Mouse (Mus musculus) limb, embryonic 13.5 days (tissue): ENCODE data around the gene Hsdl2. TPM values are rescaled to one million over a fixed set of nuclear protein-coding genes. Genes with fewer than 3 reads are reported as not detected.

Experiments used
- ATAC-seq: fragments of 200-750 bp; cut with Nextera tagmentation; 2 replicates; pipeline ENCODE4 v1.8.0; 2017; ENCODE audit warnings: low read depth, moderate number of reproducible peaks, moderate TSS enrichment; ENCODE audit not compliant: low FRiP score
- H3K27ac ChIP-seq: fragments of 300-500 bp; sonication (generic); 2 replicates; pipeline ENCODE4 v1.5.1; 2015; ENCODE audit warnings: inconsistent platforms, mild to moderate bottlenecking, moderate library complexity
- H3K27me3 ChIP-seq: fragments of 300-500 bp; sonication (generic); 2 replicates; pipeline ENCODE4 v1.6.1; 2015; ENCODE audit warnings: mild to moderate bottlenecking, inconsistent platforms
- H3K36me3 ChIP-seq: fragments of 300-500 bp; sonication (generic); 2 replicates; pipeline ENCODE4 v1.6.1; 2015; ENCODE audit warnings: inconsistent platforms, mild to moderate bottlenecking, moderate library complexity
- H3K4me1 ChIP-seq: fragments of 300-500 bp; sonication (generic); 2 replicates; pipeline ENCODE4 v1.6.1; 2015; ENCODE audit warnings: inconsistent platforms
- H3K4me2 ChIP-seq: fragments of 300-500 bp; sonication (generic); replicated peaks from 2 replicates; pipeline ENCODE4 v1.6.1; 2015; ENCODE audit warnings: inconsistent platforms, mild to moderate bottlenecking, moderate library complexity
- H3K4me3 ChIP-seq: fragments of 300-500 bp; sonication (generic); 2 replicates; pipeline ENCODE4 v1.5.1; 2015; ENCODE audit warnings: moderate library complexity, mild to moderate bottlenecking, inconsistent platforms
- H3K9ac ChIP-seq: fragments of 300-500 bp; sonication (generic); 2 replicates; pipeline ENCODE4 v1.6.1; 2015; ENCODE audit warnings: mild to moderate bottlenecking, inconsistent platforms
- H3K9me3 ChIP-seq: fragments of 300-500 bp; sonication (generic); 2 replicates; pipeline ENCODE4 v1.6.1; 2016; ENCODE audit warnings: inconsistent platforms
- WGBS: fragments of 180-500 bp; shearing (Covaris S2); methylation state at CpG from one replicate; pipeline ENCODE4 v1.1.7; 2015; 5-methylcytosine and 5-hydroxymethylcytosine counted together
- polyA plus RNA-seq: library from polyadenylated mRNA; unstranded; fragments of >200 nt; fragmentation: Nextera tagmentation; extraction: Ambion mirVana; gene quantifications from 2 replicates; pipeline ENCODE4 v1.2.1, GENCODE M21; 2015

Hsdl2 gene
- polyA plus RNA-seq, 1 experiment from 2014 or later: 25.8 TPM

GRCm38 (mm10) chr4:59668050-59668449, 86.7 kb downstream of the Hsdl2 start:
- Histone ChIP-seq H3K27ac (no peak overlapping the region), H3K27me3 (no peaks in the 10 kb centered on the region), H3K9ac (no peak overlapping the region), H3K4me1 (peaks cover 4% of the 10 kb centered on the region; the same call in 1 of the 2 replicates), H3K4me3 (no peak overlapping the region), H3K9me3 (0 out of 2 replicates have a peak, but pooled peaks cover 3% of the 10 kb centered on the region), H3K4me2 (no peak overlapping the region), H3K36me3 (0 out of 2 replicates have a peak, but pooled peaks cover under 1% of the 10 kb centered on the region)
- peak; percentile 54; the same call in 1 of the 2 replicates for ATAC-seq
- 31% methylated on average over 3 of the region's 3 CpGs for WGBS

Other genes starting within 250 kb of the Hsdl2 start
- 1.8 and 2.1 TPM in 2 replicates for gene Susd1, start 142.9 kb upstream of the Hsdl2 start, polyA plus RNA-seq
- 37.4 and 40.4 TPM in 2 replicates for gene Ptbp3, start 32.2 kb upstream of the Hsdl2 start, polyA plus RNA-seq
- gene E130308A19Rik, start 44.6 kb downstream of the Hsdl2 start, polyA plus RNA-seq: 25.1 and 25.9 TPM in 2 replicates
- gene Inip, start 220.0 kb downstream of the Hsdl2 start, polyA plus RNA-seq: 60.7 and 61.0 TPM in 2 replicates
- gene Snx30, start 224.3 kb downstream of the Hsdl2 start, polyA plus RNA-seq: 8.0 and 11.2 TPM in 2 replicates